Mouse (Mus musculus): ENCODE data around the gene Taf11. TPM values are rescaled to one million over a fixed set of nuclear protein-coding genes. Genes with fewer than 3 reads are reported as not detected.

Gene Taf11
- polyA plus RNA-seq, 1 experiment from 2014 or later, result 22.2 TPM

- Histone ChIP-seq H3K27me3 (no peaks in the 10 kb centered on the region), H3K4me2 (no peak overlapping the region), H3K9me3 (replicated peaks) (no peaks in the 10 kb centered on the region), H3K36me3 (replicated peaks) (no peaks in the 10 kb centered on the region), H3K4me1 (replicated peaks) (peaks cover 18% of the 10 kb centered on the region), H3K9ac (no peak overlapping the region), H3K27ac (replicated peaks) (no peak overlapping the region), H3K4me3 (replicated peaks) (no peak overlapping the region)
- ATAC-seq (ENCODE audit: insufficient read depth), result no peak
- 82% methylated on average over 4 of the region's 4 CpGs for WGBS (ENCODE audit: insufficient replicate concordance)
Measured at GRCm38 (mm10) chr17:27916366-27916765, 6.7 kb upstream of the Taf11 start.

GRCm38 (mm10) chr17:27914742-27915141 lies 5.1 kb upstream of the Taf11 start:
- Histone ChIP-seq H3K27me3 (no peaks in the 10 kb centered on the region), H3K9ac (no peak overlapping the region), H3K9me3 (replicated peaks) (no peaks in the 10 kb centered on the region), H3K4me3 (replicated peaks) (no peak overlapping the region), H3K27ac (replicated peaks) (no peak overlapping the region), H3K4me2 (no peak overlapping the region), H3K4me1 (replicated peaks) (peaks cover 22% of the 10 kb centered on the region), H3K36me3 (replicated peaks) (no peaks in the 10 kb centered on the region)
- WGBS (ENCODE audit: insufficient replicate concordance), result 64% methylated on average over 4 of the region's 4 CpGs
- ATAC-seq (ENCODE audit: insufficient read depth), result no peak

- no peak for ATAC-seq (ENCODE audit: insufficient read depth)
- 67% methylated on average over 7 of the region's 7 CpGs for WGBS (ENCODE audit: insufficient replicate concordance)
- 0 out of 2 replicates have a peak overlapping the region, but pooled peaks have one; percentile 99 for H3K4me2 ChIP-seq
Measured at GRCm38 (mm10) chr17:27911371-27911770, 1.7 kb upstream of the Taf11 start.

GRCm38 (mm10) chr17:27908888-27909621 lies 589 bp downstream of the Taf11 start, which contains the start of gene Anks1:
TSS of gene Anks1 (plus strand) at chr17:27909306.
- peak within 1 kb of the TSS; percentile 85 for H3K27ac ChIP-seq (replicated peaks)
- ATAC-seq (ENCODE audit: insufficient read depth), result peak; percentile 84
- H3K4me3 ChIP-seq (replicated peaks), result peak within 1 kb of the TSS; percentile 93
- H3K4me2 ChIP-seq, result peak within 1 kb of the TSS; percentile 99
- no peaks in the 10 kb centered on the region for H3K9me3 ChIP-seq (replicated peaks)
- H3K27me3 ChIP-seq, result no peaks in the 10 kb centered on the region
- peak within 1 kb of the TSS; percentile 86 for H3K9ac ChIP-seq
- H3K36me3 ChIP-seq (replicated peaks), result peaks cover 5% of the 10 kb centered on the region; the same call in 1 of the 2 replicates
- H3K4me1 ChIP-seq (replicated peaks), result peaks cover 42% of the 10 kb centered on the region
- WGBS (ENCODE audit: insufficient replicate concordance), result under 1% methylated on average over 78 of the region's 78 CpGs

More at GRCm38 (mm10) chr17:27911371-27911770, 1.7 kb upstream of the Taf11 start:
- Histone ChIP-seq H3K27ac (replicated peaks) (no peak overlapping the region), H3K4me1 (replicated peaks) (peaks cover 40% of the 10 kb centered on the region), H3K9ac (no peak overlapping the region), H3K27me3 (no peaks in the 10 kb centered on the region), H3K36me3 (replicated peaks) (no peaks in the 10 kb centered on the region), H3K9me3 (replicated peaks) (no peaks in the 10 kb centered on the region), H3K4me3 (replicated peaks) (no peak overlapping the region)

- Histone ChIP-seq H3K4me3 (replicated peaks) (peak overlapping the region; percentile 93), H3K4me1 (replicated peaks) (peaks cover 42% of the 10 kb centered on the region), H3K27ac (replicated peaks) (peak overlapping the region; percentile 85), H3K36me3 (replicated peaks) (peaks cover 11% of the 10 kb centered on the region), H3K9me3 (replicated peaks) (no peaks in the 10 kb centered on the region), H3K9ac (peak overlapping the region; percentile 86), H3K4me2 (peak overlapping the region; percentile 99), H3K27me3 (no peaks in the 10 kb centered on the region)
- 1% methylated on average over 12 of the region's 12 CpGs for WGBS (ENCODE audit: insufficient replicate concordance)
- no peak; the same call in 1 of the 2 replicates for ATAC-seq (ENCODE audit: insufficient read depth)
Measured at GRCm38 (mm10) chr17:27908206-27908887, 1.3 kb downstream of the Taf11 start.

GRCm38 (mm10) chr17:27907512-27908205 lies 2.0 kb downstream of the Taf11 start:
- Histone ChIP-seq H3K4me2 (peak overlapping the region; percentile 99), H3K27me3 (no peaks in the 10 kb centered on the region), H3K27ac (replicated peaks) (peak overlapping the region; percentile 85), H3K4me3 (replicated peaks) (peak overlapping the region; percentile 93), H3K9ac (peak overlapping the region; percentile 86), H3K9me3 (replicated peaks) (no peaks in the 10 kb centered on the region), H3K36me3 (replicated peaks) (peaks cover 17% of the 10 kb centered on the region), H3K4me1 (replicated peaks) (peaks cover 42% of the 10 kb centered on the region)
- ATAC-seq (ENCODE audit: insufficient read depth), result peak; percentile 34
- under 1% methylated on average over 45 of the region's 45 CpGs for WGBS (ENCODE audit: insufficient replicate concordance)

- no peak for ATAC-seq (ENCODE audit: insufficient read depth)
- Histone ChIP-seq H3K27me3 (no peaks in the 10 kb centered on the region), H3K4me2 (no peak overlapping the region), H3K36me3 (replicated peaks) (peaks cover 59% of the 10 kb centered on the region), H3K9me3 (replicated peaks) (no peaks in the 10 kb centered on the region), H3K27ac (replicated peaks) (no peak overlapping the region), H3K4me1 (replicated peaks) (no peaks in the 10 kb centered on the region), H3K4me3 (replicated peaks) (no peak overlapping the region), H3K9ac (no peak overlapping the region)
- 80% methylated on average over 19 of the region's 19 CpGs for WGBS (ENCODE audit: insufficient replicate concordance)
Measured at GRCm38 (mm10) chr17:27886499-27887210, 23.0 kb downstream of the Taf11 start.

- Histone ChIP-seq H3K27ac (replicated peaks) (no peak overlapping the region), H3K4me1 (replicated peaks) (no peaks in the 10 kb centered on the region), H3K4me2 (no peak overlapping the region), H3K36me3 (replicated peaks) (peaks cover 71% of the 10 kb centered on the region), H3K4me3 (replicated peaks) (no peak overlapping the region), H3K9ac (no peak overlapping the region), H3K9me3 (replicated peaks) (no peaks in the 10 kb centered on the region), H3K27me3 (no peaks in the 10 kb centered on the region)
- 76% methylated on average over 6 of the region's 6 CpGs for WGBS (ENCODE audit: insufficient replicate concordance)
- no peak for ATAC-seq (ENCODE audit: insufficient read depth)
Measured at GRCm38 (mm10) chr17:27883994-27884393, 25.6 kb downstream of the Taf11 start.

GRCm38 (mm10) chr17:27883129-27883528 lies 26.5 kb downstream of the Taf11 start:
- ATAC-seq (ENCODE audit: insufficient read depth), result no peak
- no peak overlapping the region for H3K4me3 ChIP-seq (replicated peaks)
- no peaks in the 10 kb centered on the region for H3K9me3 ChIP-seq (replicated peaks)
- no peaks in the 10 kb centered on the region for H3K27me3 ChIP-seq
- H3K36me3 ChIP-seq (replicated peaks), result peaks cover 73% of the 10 kb centered on the region
- H3K4me2 ChIP-seq, result no peak overlapping the region
- no peak overlapping the region for H3K27ac ChIP-seq (replicated peaks)
- H3K4me1 ChIP-seq (replicated peaks), result no peaks in the 10 kb centered on the region
- 84% methylated on average over 8 of the region's 8 CpGs for WGBS (ENCODE audit: insufficient replicate concordance)
- no peak overlapping the region for H3K9ac ChIP-seq

GRCm38 (mm10) chr17:27881518-27881917 lies 28.1 kb downstream of the Taf11 start:
- ATAC-seq (ENCODE audit: insufficient read depth), result no peak

More at GRCm38 (mm10) chr17:27881518-27881917, 28.1 kb downstream of the Taf11 start:
- WGBS (ENCODE audit: insufficient replicate concordance), result 70% methylated on average over 11 of the region's 11 CpGs
- H3K36me3 ChIP-seq (replicated peaks), result peaks cover 65% of the 10 kb centered on the region
- H3K9me3 ChIP-seq (replicated peaks), result no peaks in the 10 kb centered on the region
- no peak overlapping the region for H3K4me2 ChIP-seq
- no peak overlapping the region for H3K27ac ChIP-seq (replicated peaks)
- no peaks in the 10 kb centered on the region; the same call in 1 of the 2 replicates for H3K4me1 ChIP-seq (replicated peaks)
- H3K4me3 ChIP-seq (replicated peaks), result no peak overlapping the region
- no peaks in the 10 kb centered on the region for H3K27me3 ChIP-seq
- no peak overlapping the region for H3K9ac ChIP-seq
